Mouse (Mus musculus) cortical plate, adult 2 months (tissue): ENCODE results near the gene Nectin1.

Experiments used
- CTCF ChIP-seq: fragments of 200-500 bp; IDR thresholded peaks from 2 replicates; pipeline ENCODE4 v1.5.1; 2011; ENCODE audit warnings: mild to moderate bottlenecking, control low read depth, low read length; ENCODE audit not compliant: insufficient read depth; ENCODE audit errors: extremely low read depth
- POLR2A ChIP-seq: fragments of 200-500 bp; IDR thresholded peaks from 2 replicates; pipeline ENCODE4 v1.6.1; 2011; ENCODE audit warnings: mild to moderate bottlenecking, low read length, control low read depth; ENCODE audit not compliant: insufficient read depth; ENCODE audit errors: extremely low read depth

GRCm38 (mm10) chr9:43738480-43739084 lies 5.2 kb upstream of the Nectin1 start:
- TF ChIP-seq CTCF, result no peak
- no peak for TF ChIP-seq POLR2A
